Mouse (Mus musculus): ENCODE results near the gene Pgc.

The Pgc gene

DNA sequence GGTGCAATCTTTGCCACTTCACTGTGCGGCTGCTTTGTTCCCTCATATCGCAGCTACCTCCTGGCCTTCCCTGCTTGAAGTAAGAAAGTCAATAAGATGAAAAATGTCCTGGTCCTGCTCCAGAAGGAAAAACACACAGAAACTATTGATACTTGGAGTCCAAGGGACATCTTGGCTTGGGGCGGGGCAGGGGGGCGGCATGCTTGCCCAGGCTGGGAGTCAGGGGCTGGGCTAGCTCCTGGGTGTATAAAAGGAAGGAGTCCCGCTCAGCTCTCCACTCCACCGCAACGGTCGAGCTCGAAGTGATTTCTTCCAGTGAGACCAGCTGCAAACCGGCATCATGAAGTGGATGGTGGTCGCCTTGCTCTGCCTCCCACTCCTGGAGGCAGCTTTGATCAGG, at the start of gene Pgc:
Pgc (plus strand) TSS at position 277 of the 400 bp plus-strand sequence.
- DNase-seq = no peak

DNA sequence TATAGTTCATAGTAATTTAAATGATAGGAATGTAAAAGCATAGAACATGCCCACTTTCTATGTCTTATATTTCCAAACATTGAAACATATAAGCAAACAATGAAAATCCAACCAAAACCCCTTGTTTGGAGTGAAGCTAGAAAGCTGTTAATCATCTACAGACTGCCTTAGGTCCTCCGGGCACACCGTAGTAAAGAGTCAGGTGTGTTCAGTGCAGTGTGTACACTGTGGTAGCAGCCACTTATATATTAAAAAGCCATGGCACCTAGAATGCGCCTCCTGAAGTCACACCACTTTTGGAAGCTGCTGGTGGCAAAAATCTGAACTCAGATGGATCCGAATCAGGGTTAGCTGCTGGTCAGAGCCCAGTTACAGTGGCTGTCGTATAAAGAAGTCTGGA, 48.4 kb upstream of the Pgc start:
- DNase-seq = no peak

- no peak for DNase-seq
These were observed 47.9 kb upstream of the Pgc start for GRCm38 (mm10) chr17:47678702-47679101.

GRCm38 (mm10) chr17:47682836-47683235, 43.8 kb upstream of the Pgc start:
- no peak for DNase-seq

DNA sequence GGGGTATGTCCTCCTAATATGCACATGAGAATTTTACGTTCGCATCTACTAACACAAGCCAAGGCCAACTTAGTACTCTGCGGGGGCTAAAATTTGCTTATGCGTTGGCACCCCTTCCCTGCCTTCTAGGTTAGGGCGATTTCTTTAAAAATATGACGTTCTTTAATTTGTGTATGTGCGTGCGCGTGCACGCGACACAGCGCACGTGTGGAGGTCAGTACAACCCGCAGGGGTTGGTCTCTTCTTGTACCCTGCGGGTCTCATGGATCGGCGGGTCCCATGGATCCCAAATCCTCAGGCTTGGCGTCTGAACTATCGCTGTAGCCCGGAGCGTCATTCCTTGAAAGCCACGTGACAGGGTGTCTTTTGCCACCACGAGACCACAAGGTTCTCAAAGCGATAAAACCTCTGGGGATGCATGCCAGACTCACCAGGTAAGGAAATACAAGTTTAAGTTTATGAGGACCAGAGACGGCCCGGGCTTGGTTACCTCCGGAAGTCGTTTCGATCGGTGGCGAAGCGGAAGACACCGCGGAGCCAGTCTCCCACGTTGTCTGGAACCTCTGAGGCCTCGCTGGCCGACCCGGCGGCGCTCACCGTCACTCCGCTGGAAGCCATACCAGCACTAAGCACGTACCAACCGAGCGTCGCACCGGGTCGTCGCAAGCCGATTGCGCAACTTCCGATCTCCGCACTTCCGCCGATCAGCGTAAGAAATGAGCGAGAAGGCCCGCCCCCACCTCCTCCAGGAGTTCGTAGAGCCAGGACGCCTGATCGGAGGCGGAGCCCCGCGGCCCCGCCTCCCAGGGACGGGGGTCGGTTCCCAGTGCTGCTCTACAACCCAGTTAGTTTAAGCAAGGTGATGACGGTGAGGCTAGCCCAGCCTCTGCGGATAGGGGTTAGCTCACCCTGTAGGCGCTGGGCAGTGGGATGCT, 39.0 kb upstream of the Pgc start:
- peak; percentile 92 for DNase-seq

GRCm38 (mm10) chr17:47688344-47688607, 38.4 kb upstream of the Pgc start, which contains the start of gene Tomm6:
Gene Tomm6 (minus strand): TSS chr17:47688386.
- DNase-seq = no peak

- DNase-seq = peak; percentile 74
These were observed 37.8 kb upstream of the Pgc start, which contains the start of gene Frs3 for GRCm38 (mm10) chr17:47688608-47689575. Gene Frs3 (plus strand): TSS chr17:47689030.

GRCm38 (mm10) chr17:47689894-47690293, 36.7 kb upstream of the Pgc start:
- DNase-seq = no peak

DNA sequence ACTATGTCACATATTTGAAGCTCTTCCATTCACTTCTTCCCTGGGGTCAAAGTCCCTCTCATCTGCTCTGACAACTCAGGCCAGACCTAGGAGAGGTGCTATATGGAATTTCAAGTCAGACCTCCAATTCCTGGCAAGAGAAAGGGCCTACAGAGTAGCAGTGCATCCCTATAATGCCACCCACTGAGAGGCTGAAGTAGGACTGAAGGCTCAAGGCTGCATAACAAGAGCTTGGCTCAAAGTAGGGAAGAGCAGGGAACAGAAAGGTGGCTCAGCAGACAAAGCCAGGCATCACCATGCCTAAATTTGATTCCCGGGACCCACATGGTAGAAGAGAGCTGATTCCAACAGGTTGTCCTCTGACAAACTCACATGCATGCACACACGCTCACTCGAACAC, 35.0 kb upstream of the Pgc start:
- no peak for DNase-seq

- DNase-seq = no peak
These were observed 32.8 kb upstream of the Pgc start for GRCm38 (mm10) chr17:47693671-47694441.

- DNase-seq = no peak
These were observed 32.4 kb upstream of the Pgc start, which contains the start of gene Gm21981 for GRCm38 (mm10) chr17:47694442-47694502. Gene Gm21981 (minus strand): TSS chr17:47694455.

GRCm38 (mm10) chr17:47694503-47695336, 31.9 kb upstream of the Pgc start, which contains the start of gene Prickle4:
Gene Prickle4 (minus strand): TSS chr17:47694736.
- DNase-seq = peak; percentile 98

GRCm38 (mm10) chr17:47695337-47695710, 31.3 kb upstream of the Pgc start:
- no peak for DNase-seq

DNA sequence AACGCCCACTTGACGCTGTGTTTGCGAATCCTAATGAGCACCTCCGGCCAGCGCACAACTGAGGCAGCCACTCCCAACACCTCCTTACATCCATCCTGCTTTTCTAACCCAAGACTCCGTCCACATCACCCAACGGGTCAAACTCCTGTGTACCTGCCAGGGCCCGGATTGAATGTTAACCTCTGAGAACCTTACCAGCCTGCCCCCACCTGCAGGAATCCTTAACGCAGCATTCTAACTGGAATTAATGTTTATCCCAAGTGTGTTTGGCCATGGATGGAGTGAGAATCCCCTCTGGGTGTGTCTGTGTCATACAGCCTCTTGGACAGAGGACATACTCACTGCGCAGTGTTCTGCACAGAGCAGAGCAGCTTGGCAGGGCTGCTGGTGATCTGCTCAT, 28.5 kb upstream of the Pgc start:
- DNase-seq = no peak

- DNase-seq = no peak
These were observed 27.6 kb upstream of the Pgc start for GRCm38 (mm10) chr17:47699055-47699454.

- no peak for DNase-seq
These were observed 24.8 kb upstream of the Pgc start for GRCm38 (mm10) chr17:47701793-47702192.

- DNase-seq = no peak
These were observed 23.9 kb upstream of the Pgc start for GRCm38 (mm10) chr17:47702548-47703345.

GRCm38 (mm10) chr17:47703556-47703955, 23.1 kb upstream of the Pgc start:
- no peak for DNase-seq

GRCm38 (mm10) chr17:47704692-47705091, 21.9 kb upstream of the Pgc start:
- no peak for DNase-seq

- no peak for DNase-seq
These were observed 20.4 kb upstream of the Pgc start for GRCm38 (mm10) chr17:47706196-47706595.

DNA sequence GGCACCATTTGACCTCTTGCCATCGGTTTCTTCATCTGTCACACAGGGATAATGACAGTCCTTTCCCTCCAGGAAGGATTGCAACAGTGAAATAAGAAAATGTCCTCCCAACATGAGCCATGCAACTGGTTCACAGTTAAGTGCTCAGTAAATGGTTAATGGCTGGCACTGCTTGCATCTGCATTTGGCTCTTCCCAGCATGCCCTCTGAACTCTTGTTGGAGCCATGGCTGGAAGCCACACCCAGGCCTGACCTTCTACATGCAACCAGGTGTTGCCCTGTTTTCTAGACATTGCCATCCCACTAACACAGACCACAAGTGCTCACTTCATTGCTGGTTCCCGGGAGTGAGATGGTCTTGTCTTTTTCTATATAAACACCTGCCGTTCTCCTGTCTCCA, 18.7 kb upstream of the Pgc start:
- no peak for DNase-seq

DNA sequence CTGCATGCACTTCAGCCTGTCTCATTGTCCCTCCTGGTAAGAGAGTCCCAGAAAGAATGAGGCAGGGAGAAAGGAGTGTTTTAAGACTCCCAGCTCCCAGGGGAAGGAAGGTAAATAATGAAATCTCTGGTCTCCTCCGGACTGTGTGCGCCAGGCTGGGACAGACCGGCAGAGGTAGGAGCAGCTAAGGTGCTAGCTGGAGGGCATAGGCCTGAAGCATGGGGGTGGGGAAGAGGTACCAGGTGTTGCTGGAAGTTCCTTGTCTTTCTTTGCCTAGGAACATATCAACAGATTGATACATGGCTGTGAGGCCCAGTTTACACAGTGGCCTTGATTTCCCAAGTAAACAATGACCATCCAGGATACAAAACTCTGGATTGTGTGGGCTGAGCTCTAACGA, 17.7 kb upstream of the Pgc start:
- DNase-seq = no peak
